ENCODE assay signal across 27 mouse cellular contexts in the genomic region with DNA sequence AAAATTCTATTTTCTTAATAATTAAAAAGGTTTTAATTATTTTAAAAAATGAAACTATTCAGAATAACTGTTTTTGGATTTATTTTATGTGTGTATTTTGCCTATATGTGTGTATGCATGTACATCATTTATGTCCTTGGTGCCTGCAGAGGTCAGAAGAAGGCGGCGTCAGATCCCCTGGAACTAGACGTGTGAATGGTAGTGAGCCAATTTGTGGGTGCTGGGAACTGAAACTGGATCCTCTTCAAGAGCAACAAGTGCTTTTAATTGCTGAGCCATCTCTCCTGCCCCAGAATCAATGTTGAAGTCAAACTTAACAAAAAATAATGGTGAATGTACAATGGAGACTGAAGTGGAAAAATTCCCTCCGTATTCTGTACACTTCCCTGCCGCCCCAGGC.
DNase-seq lines count a peak whose midpoint lies in the region; ATAC-seq and TF ChIP-seq lines count a peak whose summit lies in the region.
"Had no signal": no experiment of that assay in that cellular context is flagged by ENCODE, and none has a peak within 500 bp of the region (broad histone marks: within the 10 kb centered on the region; RNA-seq: fewer than 3 reads in every experiment).

No protein-coding gene starts in this region.

- no peak overlapping the region for H3K9ac ChIP-seq in heart, embryonic 11.5 days (ENCODE audit: low read depth, low read length)
- no peak overlapping the region for H3K9ac ChIP-seq in kidney, embryonic 15.5 days
- H3K9ac ChIP-seq in kidney, embryonic 14.5 days (ENCODE audit: low read depth, low read length) = no peak overlapping the region
- H3K9ac ChIP-seq: forebrain, embryonic 15.5 days; hindbrain, embryonic 12.5 days; limb, embryonic 12.5 days; liver, postnatal 0 days; midbrain, embryonic 13.5 days had no signal

- H3K36me3 ChIP-seq in heart, embryonic 11.5 days (ENCODE audit: control insufficient read depth, insufficient read depth, low read length) = no peaks in the 10 kb centered on the region
- H3K36me3 ChIP-seq in kidney, embryonic 15.5 days = no peaks in the 10 kb centered on the region
- H3K36me3 ChIP-seq in kidney, embryonic 14.5 days (ENCODE audit: control insufficient read depth, insufficient read depth, low read length) = no peaks in the 10 kb centered on the region
- no peaks in the 10 kb centered on the region for H3K36me3 ChIP-seq in E14TG2a.4 (ENCODE audit: insufficient read depth, low read length)
- H3K36me3 ChIP-seq in limb, embryonic 10.5 days = no peaks in the 10 kb centered on the region
- H3K36me3 ChIP-seq: forebrain, embryonic 15.5 days; heart, embryonic 10.5 days; hindbrain, embryonic 12.5 days; limb, embryonic 12.5 days; midbrain, embryonic 13.5 days had no signal

- H3K9me3 ChIP-seq in heart, embryonic 11.5 days (replicated peaks; ENCODE audit: control insufficient read depth, low read length) = no peaks in the 10 kb centered on the region; the same call in 1 of the 2 replicates
- no peaks in the 10 kb centered on the region for H3K9me3 ChIP-seq in kidney, embryonic 15.5 days (replicated peaks)
- 0 out of 2 replicates have a peak, but pooled peaks cover 2% of the 10 kb centered on the region for H3K9me3 ChIP-seq in kidney, embryonic 14.5 days (ENCODE audit: control insufficient read depth, low read length)
- peaks cover 28% of the 10 kb centered on the region for H3K9me3 ChIP-seq in E14TG2a.4 (ENCODE audit: low read length)
- H3K9me3 ChIP-seq in limb, embryonic 10.5 days (replicated peaks) = no peaks in the 10 kb centered on the region
- H3K9me3 ChIP-seq: forebrain, embryonic 15.5 days; heart, embryonic 10.5 days; hindbrain, embryonic 12.5 days had no signal

- no peak for ATAC-seq in heart, embryonic 11.5 days (replicated peaks; ENCODE audit: insufficient number of reproducible peaks, low FRiP score, low TSS enrichment)
- no peak for ATAC-seq in kidney, embryonic 15.5 days (replicated peaks; ENCODE audit: low FRiP score)
- no peak for ATAC-seq in kidney, embryonic 14.5 days (ENCODE audit: low FRiP score, low TSS enrichment)
- ATAC-seq: activated CD4-positive, CD25-positive, alpha-beta regulatory T cell, adult 4 months; forebrain, embryonic 15.5 days; intestine, postnatal 0 days; liver, postnatal 0 days; midbrain, embryonic 13.5 days had no signal

- peak; percentile 55 for DNase-seq in heart, adult 11 months
- no peak for DNase-seq in limb, embryonic 10.5 days (ENCODE audit: low spot score)
- no peak for DNase-seq in cerebellum, adult 11 months
- DNase-seq: adrenal gland, adult 8-10 months; B cell, adult 2 months; cerebellum, adult 2 months; cerebellum, postnatal 25 days; gastrocnemius, postnatal 25 days; kidney, postnatal 25 days; layer of hippocampus, postnatal 36 days; liver, postnatal 0 days; thymus, postnatal 36 days had no signal

- WGBS in heart, embryonic 11.5 days (ENCODE audit: insufficient replicate concordance) = 86% methylated on average over 5 of the region's 5 CpGs
- 79% methylated on average over 5 of the region's 5 CpGs for WGBS in kidney, embryonic 15.5 days
- 78% methylated on average over 5 of the region's 5 CpGs for WGBS in kidney, embryonic 14.5 days
- WGBS in limb, embryonic 10.5 days = 90% methylated on average over 5 of the region's 5 CpGs

- no peak overlapping the region for H3K4me2 ChIP-seq in heart, embryonic 11.5 days
- no peak overlapping the region for H3K4me2 ChIP-seq in kidney, embryonic 15.5 days
- no peak overlapping the region for H3K4me2 ChIP-seq in kidney, embryonic 14.5 days (replicated peaks; ENCODE audit: low read depth, low read length)
- H3K4me2 ChIP-seq: forebrain, embryonic 15.5 days; hindbrain, embryonic 12.5 days; limb, embryonic 12.5 days; liver, embryonic 11.5 days; midbrain, embryonic 13.5 days had no signal

- H3K27ac ChIP-seq in heart, embryonic 11.5 days (ENCODE audit: low read depth, low read length) = no peak overlapping the region
- H3K27ac ChIP-seq in kidney, embryonic 15.5 days = peak overlapping the region; percentile 64
- no peak overlapping the region for H3K27ac ChIP-seq in kidney, embryonic 14.5 days (ENCODE audit: low read depth, low read length)
- H3K27ac ChIP-seq in limb, embryonic 10.5 days = peak overlapping the region; percentile 61; the same call in 1 of the 2 replicates
- H3K27ac ChIP-seq: forebrain, embryonic 15.5 days; heart, embryonic 10.5 days; hindbrain, embryonic 12.5 days; layer of hippocampus, adult 2 months; limb, embryonic 12.5 days; midbrain, embryonic 13.5 days had no signal

- no peak for TF ChIP-seq CTCF in E14TG2a.4 (conservative IDR thresholded peaks at IDR 0.05; ENCODE audit: low read length)

- no peaks in the 10 kb centered on the region for H3K27me3 ChIP-seq in heart, embryonic 11.5 days (ENCODE audit: control insufficient read depth, insufficient read depth, low read length)
- no peaks in the 10 kb centered on the region for H3K27me3 ChIP-seq in kidney, embryonic 15.5 days
- H3K27me3 ChIP-seq in kidney, embryonic 14.5 days (ENCODE audit: control insufficient read depth, insufficient read depth, low read length) = no peaks in the 10 kb centered on the region
- H3K27me3 ChIP-seq in E14TG2a.4 (ENCODE audit: insufficient read depth, low read length) = no peaks in the 10 kb centered on the region
- H3K27me3 ChIP-seq in limb, embryonic 10.5 days (ENCODE audit: low read depth, poor library complexity, severe bottlenecking) = no peaks in the 10 kb centered on the region
- H3K27me3 ChIP-seq: CH12.LX; forebrain, embryonic 15.5 days; hindbrain, embryonic 12.5 days; limb, embryonic 12.5 days; megakaryocyte, embryonic 14.5 days; midbrain, embryonic 13.5 days had no signal

- no peaks in the 10 kb centered on the region for H3K4me1 ChIP-seq in heart, embryonic 11.5 days (ENCODE audit: control insufficient read depth, insufficient read depth, low read length)
- peaks cover 6% of the 10 kb centered on the region; the same call in 1 of the 2 replicates for H3K4me1 ChIP-seq in kidney, embryonic 15.5 days
- H3K4me1 ChIP-seq in kidney, embryonic 14.5 days (ENCODE audit: control insufficient read depth, insufficient read depth, low read length) = peaks cover 7% of the 10 kb centered on the region
- peaks cover 56% of the 10 kb centered on the region for H3K4me1 ChIP-seq in E14TG2a.4 (replicated peaks; ENCODE audit: low read depth, low read length)
- peaks cover 8% of the 10 kb centered on the region for H3K4me1 ChIP-seq in limb, embryonic 10.5 days
- H3K4me1 ChIP-seq: forebrain, embryonic 15.5 days; hindbrain, embryonic 12.5 days; megakaryocyte, embryonic 14.5 days; midbrain, embryonic 13.5 days had no signal

- H3K4me3 ChIP-seq in heart, embryonic 11.5 days (ENCODE audit: low read depth, low read length) = no peak overlapping the region
- H3K4me3 ChIP-seq in kidney, embryonic 15.5 days (replicated peaks) = no peak overlapping the region
- no peak overlapping the region for H3K4me3 ChIP-seq in kidney, embryonic 14.5 days (ENCODE audit: low read length)
- H3K4me3 ChIP-seq in E14TG2a.4 (replicated peaks; ENCODE audit: low read length) = 0 out of 2 replicates have a peak overlapping the region, but pooled peaks have one; percentile 7
- H3K4me3 ChIP-seq in limb, embryonic 10.5 days = no peak overlapping the region
- H3K4me3 ChIP-seq: forebrain, embryonic 15.5 days; heart, embryonic 10.5 days; hindbrain, embryonic 12.5 days; layer of hippocampus, adult 2 months; limb, embryonic 12.5 days; megakaryocyte, embryonic 14.5 days; midbrain, embryonic 13.5 days had no signal

Comparison
In these comparisons a context has a peak if more than half of its experiments do, and no peak if none do; other contexts are left out.
1. H3K27ac ChIP-seq: peak in kidney, embryonic 15.5 days (single experiment) and limb, embryonic 10.5 days (single experiment); none in heart, embryonic 11.5 days (single experiment) and kidney, embryonic 14.5 days (single experiment).